Mouse (Mus musculus) megakaryocyte, embryonic 14.5 days (primary cell): Measurements from ENCODE around the gene Il1r1.

Experiments used
- FLI1 ChIP-seq: IDR thresholded peaks from 2 replicates; pipeline ENCODE4 v1.6.1; 2012; ENCODE audit warnings: low read length, inconsistent platforms, mixed read lengths
- GATA1 ChIP-seq: IDR thresholded peaks from 3 replicates; pipeline ENCODE4 v1.6.1; 2012; ENCODE audit warnings: mixed read lengths, low read length, inconsistent platforms, borderline replicate concordance

- TF ChIP-seq GATA1 = no peak
- no peak for TF ChIP-seq FLI1
These were observed 29.6 kb downstream of the Il1r1 start for GRCm38 (mm10) chr1:40254347-40255057.
